Mouse (Mus musculus) lung, adult 2 months (tissue): ENCODE data around the gene Fzd10. TPM values are rescaled to one million over a fixed set of nuclear protein-coding genes. Genes with fewer than 3 reads are reported as not detected.

Experiments
- DNase-seq: peaks from one replicate; pipeline ENCODE4 v3.0.0; 2022
- H3K4me1 ChIP-seq: fragments of 200-500 bp; 2 replicates; pipeline ENCODE4 v1.6.1; 2011; ENCODE audit warnings: low read length; ENCODE audit not compliant: control insufficient read depth, insufficient read depth
- H3K4me3 ChIP-seq: fragments of 200-500 bp; replicated peaks from 2 replicates; pipeline ENCODE3; 2011; ENCODE audit warnings: low read depth, mild to moderate bottlenecking, control low read depth, low read length; ENCODE audit errors: extremely low read depth
- CTCF ChIP-seq: fragments of 200-500 bp; IDR thresholded peaks from 2 replicates; pipeline ENCODE4 v1.5.1; 2011; ENCODE audit warnings: mild to moderate bottlenecking, low read length, control low read depth; ENCODE audit not compliant: insufficient read depth
- POLR2A ChIP-seq: fragments of 200-500 bp; IDR thresholded peaks from 2 replicates; pipeline ENCODE4 v1.6.1; 2011; ENCODE audit warnings: low read depth, mild to moderate bottlenecking, control low read depth, low read length, borderline replicate concordance; ENCODE audit errors: extremely low read depth
- WGBS: fragments of 180-500 bp; shearing (Covaris S2); methylation state at CpG from one replicate; pipeline ENCODE4 v1.1.7; 2018; 5-methylcytosine and 5-hydroxymethylcytosine counted together
- polyA plus RNA-seq: library from polyadenylated mRNA; depleted of rRNA; stranded (reverse); fragments of >200 nt; gene quantifications from 2 replicates; pipeline ENCODE4 v1.2.3, GENCODE M21; 2012; rRNA removed

Fzd10 gene
- polyA plus RNA-seq, 1 experiment = 1.3 TPM

DNA sequence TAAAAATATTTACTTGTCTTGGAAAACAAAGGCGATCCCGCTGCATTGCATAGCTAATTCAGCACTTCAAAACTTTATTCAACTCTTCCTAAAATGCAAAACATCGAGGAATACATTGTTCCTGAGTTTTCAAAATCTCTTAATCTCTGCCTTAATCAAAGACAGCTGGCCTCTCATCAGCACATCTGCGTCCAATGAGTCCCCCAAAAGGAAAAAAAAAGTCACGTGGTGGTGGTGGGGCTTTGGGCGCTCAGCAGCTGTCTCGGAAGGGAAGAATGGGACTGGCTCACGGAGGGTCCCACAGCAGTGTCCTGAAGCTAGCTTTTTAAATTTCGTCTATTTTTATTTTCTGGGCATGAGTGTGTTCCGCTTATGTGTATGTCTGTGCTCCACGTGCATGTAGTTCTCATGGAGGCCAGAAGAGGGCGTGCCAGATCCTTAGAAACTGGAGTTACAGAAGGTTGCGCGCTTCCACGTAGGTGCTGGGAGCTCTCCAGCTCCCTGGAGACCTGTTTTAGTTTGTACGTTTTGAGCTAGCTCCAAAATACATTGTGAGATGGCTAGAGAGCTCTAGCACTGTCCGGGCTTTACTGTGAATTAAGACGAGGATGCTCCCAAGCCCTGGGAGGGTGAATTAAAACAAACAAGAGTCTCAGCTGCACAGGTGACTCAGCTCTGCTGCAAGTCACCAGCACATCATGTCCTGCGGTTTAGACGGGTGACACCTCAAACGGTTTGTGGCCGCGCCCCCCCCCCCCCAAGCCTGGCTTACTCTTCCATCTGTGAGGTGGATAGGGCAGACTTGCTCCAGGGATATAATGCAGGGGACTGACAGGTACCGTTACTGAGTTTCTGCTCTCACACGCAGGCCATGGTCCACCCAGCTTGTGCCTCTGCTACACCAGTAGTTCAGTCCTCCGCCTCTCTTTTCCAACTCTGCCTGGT, 36.7 kb downstream of the Fzd10 start:
- 88% methylated on average over 24 of the region's 26 CpGs for WGBS
- no peak for DNase-seq
- Histone ChIP-seq H3K4me3 (no peak overlapping the region), H3K4me1 (no peaks in the 10 kb centered on the region)
- TF ChIP-seq CTCF (no peak), POLR2A (no peak)

DNA sequence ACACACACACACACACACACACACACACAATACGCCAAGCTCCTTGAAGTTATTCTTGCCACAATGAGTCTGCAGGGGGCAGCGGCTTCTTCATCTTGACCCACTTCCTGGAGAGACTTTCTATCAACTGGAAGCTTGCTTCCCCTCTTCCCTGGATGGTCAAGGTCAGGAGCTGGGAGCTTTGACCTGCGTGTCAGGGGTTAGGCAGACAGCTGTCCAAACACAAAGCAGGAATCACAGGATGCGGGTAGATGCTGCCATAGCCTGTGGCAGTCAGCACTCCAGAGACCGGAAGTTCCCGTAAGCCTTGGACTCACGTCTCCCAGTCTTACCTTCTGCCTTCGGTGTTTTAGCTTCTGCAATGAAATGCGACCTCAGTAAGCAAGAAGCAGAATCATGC, 38.1 kb downstream of the Fzd10 start:
- WGBS = 38% methylated on average over 9 of the region's 9 CpGs
- DNase-seq = no peak
- TF ChIP-seq CTCF (no peak), POLR2A (no peak)
- Histone ChIP-seq H3K4me3 (no peak overlapping the region), H3K4me1 (no peaks in the 10 kb centered on the region)

DNA sequence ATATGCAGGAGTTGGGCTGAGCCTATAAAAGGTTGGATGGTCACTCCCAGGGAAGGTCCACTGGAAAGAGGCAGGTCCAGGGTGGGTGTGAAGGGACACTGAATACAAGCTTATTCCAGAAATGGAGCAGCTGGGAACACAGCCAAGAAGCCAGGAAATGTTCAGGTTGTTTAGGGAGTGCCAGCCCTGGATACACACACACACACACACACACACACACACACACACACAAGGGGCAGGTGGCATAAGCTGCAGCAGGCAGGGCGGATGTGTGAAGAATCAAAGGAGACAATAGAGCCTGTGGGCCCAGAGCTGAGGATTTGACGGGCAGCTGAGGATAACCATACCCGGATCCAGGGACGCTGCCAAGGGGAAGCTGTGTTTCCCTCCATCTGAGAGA, 42.4 kb downstream of the Fzd10 start:
- 56% methylated on average over 4 of the region's 4 CpGs for WGBS
- no peak for DNase-seq

DNA sequence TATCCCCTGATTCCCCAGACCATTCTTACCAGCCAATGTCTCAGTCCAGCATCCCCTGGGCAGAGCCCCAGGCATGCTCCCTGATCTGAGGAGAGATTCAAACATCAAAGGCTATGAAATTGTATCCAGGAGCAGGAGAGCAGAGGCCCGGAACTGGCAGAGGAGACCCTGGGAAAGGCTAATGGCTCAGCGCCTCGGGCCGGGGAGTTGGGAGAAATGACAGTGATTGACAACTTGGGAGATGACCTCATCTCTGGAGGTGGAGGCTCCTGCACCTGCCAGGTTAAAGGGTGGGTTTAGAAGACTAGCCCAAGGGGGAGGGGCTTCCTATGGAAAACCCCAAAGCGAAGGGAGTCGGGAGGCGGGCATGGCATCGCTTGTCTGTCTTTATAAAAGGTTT, 45.1 kb downstream of the Fzd10 start:
- TF ChIP-seq POLR2A (no peak), CTCF (no peak)
- DNase-seq = no peak
- WGBS = 65% methylated on average over 8 of the region's 8 CpGs
- Histone ChIP-seq H3K4me1 (no peaks in the 10 kb centered on the region), H3K4me3 (no peak overlapping the region)

More for the DNA sequence above, 42.4 kb downstream of the Fzd10 start:
- Histone ChIP-seq H3K4me1 (no peaks in the 10 kb centered on the region), H3K4me3 (no peak overlapping the region)
- TF ChIP-seq CTCF (no peak), POLR2A (no peak)

DNA sequence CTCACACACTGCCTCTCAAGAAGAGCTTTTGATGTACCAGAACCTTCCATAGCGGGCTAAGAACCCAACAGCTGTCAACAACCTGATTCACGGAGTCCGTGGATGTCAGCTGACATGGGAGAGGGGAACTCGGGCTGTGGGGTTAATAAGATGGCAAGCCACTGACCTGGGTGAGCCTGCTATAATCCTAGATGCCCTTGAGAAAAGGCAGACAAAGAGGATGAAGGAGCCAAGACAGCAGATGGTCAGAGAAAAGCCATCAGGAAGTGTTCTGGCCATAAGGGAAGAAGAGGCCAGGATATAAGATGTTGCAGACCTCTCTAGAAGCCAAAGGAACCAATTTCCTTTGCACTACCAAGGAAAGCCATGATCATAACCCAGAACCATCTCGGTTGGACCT, 45.6 kb downstream of the Fzd10 start:
- H3K4me3 ChIP-seq = no peak overlapping the region
- 72% methylated on average over 5 of the region's 5 CpGs for WGBS
- H3K4me1 ChIP-seq = no peaks in the 10 kb centered on the region
- TF ChIP-seq CTCF (no peak), POLR2A (no peak)
- DNase-seq = no peak

DNA sequence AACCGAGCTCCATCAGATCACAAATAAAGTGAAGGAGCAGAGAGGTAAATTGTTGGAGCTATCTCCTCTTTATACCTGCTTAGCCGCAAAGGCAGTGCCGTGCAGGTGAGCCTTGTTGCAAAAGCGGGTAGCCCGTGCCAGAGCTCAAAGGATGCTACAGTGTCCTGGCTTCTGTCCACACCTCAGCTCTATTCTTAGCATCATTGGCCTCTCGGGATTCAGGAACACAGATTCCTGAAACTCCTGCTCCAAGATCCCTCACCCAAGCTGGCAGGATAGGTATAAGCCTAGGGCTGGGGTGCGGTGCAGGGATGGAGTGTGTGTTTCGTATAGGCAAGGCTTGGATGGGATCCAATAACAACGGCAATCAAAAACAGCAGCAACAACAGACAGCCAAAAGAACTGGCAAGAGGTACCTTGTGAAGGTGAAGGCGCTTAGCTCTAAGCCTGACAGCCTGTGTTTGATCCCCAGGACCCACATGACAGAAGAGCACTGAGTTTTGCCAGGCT, 46.6 kb downstream of the Fzd10 start:
- H3K4me3 ChIP-seq = no peak overlapping the region
- WGBS = 73% methylated on average over 10 of the region's 10 CpGs
- no peak for TF ChIP-seq POLR2A
- DNase-seq = no peak
- H3K4me1 ChIP-seq = no peaks in the 10 kb centered on the region

DNA sequence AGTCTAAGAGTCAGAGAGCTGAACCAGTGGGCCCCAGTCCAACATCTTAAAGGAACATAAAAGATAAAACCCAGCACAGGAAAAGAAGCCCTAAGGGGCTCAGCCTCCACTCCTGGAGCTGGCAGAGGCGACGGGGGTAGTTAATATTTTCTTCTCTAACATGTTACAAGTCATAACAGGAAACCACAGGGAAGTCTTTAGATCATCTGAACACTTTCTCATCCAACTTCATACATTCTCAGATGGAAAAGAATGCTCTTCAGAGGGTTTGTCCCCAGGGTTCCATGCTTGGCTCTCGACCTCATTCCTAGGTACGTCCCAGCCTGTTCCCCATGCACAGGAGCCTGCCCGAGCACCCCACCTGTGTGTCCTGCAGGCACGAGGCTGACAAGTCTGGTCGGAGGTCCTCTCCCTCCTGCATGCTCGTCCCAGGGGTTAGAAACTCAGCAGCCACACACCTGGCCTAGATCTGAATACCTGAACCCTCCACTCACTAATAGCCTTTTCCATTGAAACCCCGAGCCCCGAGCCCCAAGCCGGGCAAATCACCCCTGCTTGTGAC, 48.8 kb downstream of the Fzd10 start:
- DNase-seq = no peak
- Histone ChIP-seq H3K4me3 (no peak overlapping the region), H3K4me1 (no peaks in the 10 kb centered on the region)
- no peak for TF ChIP-seq POLR2A
- no peak for TF ChIP-seq CTCF
- WGBS = 70% methylated on average over 11 of the region's 11 CpGs

Other genes starting within 250 kb of the Fzd10 start
- 5.3 and 5.5 TPM in 2 replicates for gene Tmem132d, start 167.8 kb upstream of the Fzd10 start, polyA plus RNA-seq
- not detected in 2 replicates for gene Piwil1, start 101.7 kb downstream of the Fzd10 start, polyA plus RNA-seq